Mouse (Mus musculus): ENCODE measurements at regions not wholly inside any gene's neighbourhood (a gene's known extent, or its start where the extent isn't known, plus 50 kb on each side); places are given as distances from the start of the nearest gene placed in this dataset.
"Not testable (repeated sequence)": the region's sequence is repeated elsewhere in the genome, so short reads cannot be mapped to it uniquely, and the experiment has no call there.

DNA sequence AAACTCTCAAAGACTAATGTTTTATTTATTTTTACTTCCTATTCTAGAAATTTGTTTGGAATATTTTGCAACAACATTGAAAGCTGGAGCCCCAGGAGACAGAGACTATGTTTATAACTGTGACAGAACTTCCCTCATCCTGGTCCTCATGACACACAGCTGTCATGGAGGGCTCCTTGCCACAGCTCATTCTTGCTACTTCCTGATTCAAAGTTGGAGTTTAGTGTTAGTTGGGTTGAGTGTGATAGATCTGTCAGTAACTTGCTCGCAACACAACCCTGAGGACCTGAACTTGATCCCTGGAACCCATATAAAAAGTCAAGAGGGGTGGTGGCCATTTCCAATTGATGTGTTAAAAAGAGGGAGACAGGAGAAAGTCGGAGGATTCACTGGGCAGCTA is 328.3 kb upstream of the Nox3 start:
- Histone ChIP-seq H3K27ac (ENCODE audit: low read length) (no peak overlapping the region), H3K36me3 (ENCODE audit: control insufficient read depth, insufficient read depth, low read length) (no peaks in the 10 kb centered on the region), H3K9ac (ENCODE audit: low read length) (no peak overlapping the region), H3K9me3 (replicated peaks; ENCODE audit: control insufficient read depth, low read length) (no peaks in the 10 kb centered on the region), H3K4me1 (ENCODE audit: control insufficient read depth, insufficient read depth, low read length) (no peaks in the 10 kb centered on the region), H3K4me2 (ENCODE audit: low read depth, low read length) (no peak overlapping the region), H3K27me3 (ENCODE audit: control insufficient read depth, insufficient read depth, low read length) (no peaks in the 10 kb centered on the region), H3K4me3 (replicated peaks; ENCODE audit: low read length) (no peak overlapping the region)
- ATAC-seq (ENCODE audit: insufficient read depth, low FRiP score), result no peak
- 65% methylated on average over 2 of the region's 2 CpGs for WGBS

DNA sequence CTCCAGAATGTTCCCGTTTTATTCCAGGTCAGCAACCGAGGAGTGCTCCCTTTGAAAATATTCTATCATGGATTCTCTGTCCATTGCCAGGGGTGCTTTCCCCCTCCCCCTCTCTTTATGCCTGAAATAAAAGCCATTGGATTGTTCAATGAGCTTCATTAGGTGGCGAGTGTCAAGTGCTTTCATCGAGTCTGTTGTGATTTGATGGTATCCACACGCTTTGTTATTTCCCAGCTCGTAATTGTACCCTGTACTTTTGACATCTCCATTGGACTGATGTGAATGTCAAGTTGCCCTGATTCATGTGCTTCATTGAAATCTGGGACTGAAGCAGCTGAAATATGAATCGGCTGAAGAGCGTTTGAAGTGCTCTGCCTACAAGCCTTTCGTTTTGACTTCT is 333.1 kb upstream of the Nox3 start:
- no peak overlapping the region for H3K4me3 ChIP-seq (replicated peaks; ENCODE audit: low read length)
- H3K27me3 ChIP-seq (ENCODE audit: control insufficient read depth, insufficient read depth, low read length), result no peaks in the 10 kb centered on the region
- H3K9me3 ChIP-seq (replicated peaks; ENCODE audit: control insufficient read depth, low read length), result no peaks in the 10 kb centered on the region
- no peaks in the 10 kb centered on the region for H3K4me1 ChIP-seq (ENCODE audit: control insufficient read depth, insufficient read depth, low read length)
- ATAC-seq (ENCODE audit: insufficient read depth, low FRiP score), result no peak
- no peak overlapping the region for H3K27ac ChIP-seq (ENCODE audit: low read length)
- H3K4me2 ChIP-seq (ENCODE audit: low read depth, low read length), result no peak overlapping the region
- no peaks in the 10 kb centered on the region for H3K36me3 ChIP-seq (ENCODE audit: control insufficient read depth, insufficient read depth, low read length)
- 83% methylated on average over 9 of the region's 9 CpGs for WGBS
- no peak overlapping the region for H3K9ac ChIP-seq (ENCODE audit: low read length)

DNA sequence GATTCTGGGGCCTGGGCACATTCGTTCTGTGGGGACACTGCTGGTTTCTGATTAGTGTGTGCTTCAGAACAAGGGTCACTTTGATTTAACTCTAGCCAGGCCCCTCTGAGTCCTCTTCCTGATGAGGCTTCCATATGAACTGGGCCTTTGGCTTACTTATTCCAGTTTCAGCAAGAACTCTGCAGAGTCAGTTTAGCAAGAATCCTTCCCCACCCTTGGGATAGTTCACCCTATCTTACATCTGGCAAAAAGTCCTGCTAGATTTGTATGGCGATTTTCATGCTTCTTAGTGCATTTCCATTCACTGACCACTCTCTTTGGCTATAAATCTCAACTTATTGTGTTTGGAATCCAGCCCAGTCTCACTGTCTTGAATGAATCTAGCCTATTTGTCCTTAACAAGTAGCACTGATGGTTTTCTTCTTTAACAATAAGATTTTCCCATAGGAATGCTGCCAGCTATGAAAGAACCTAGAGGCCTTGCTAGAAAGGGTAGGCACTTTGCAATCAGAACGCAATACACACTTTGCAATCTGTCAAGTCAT is 338.8 kb upstream of the Nox3 start:
- Histone ChIP-seq H3K4me1 (ENCODE audit: control insufficient read depth, insufficient read depth, low read length) (no peaks in the 10 kb centered on the region), H3K9ac (ENCODE audit: low read length) (no peak overlapping the region), H3K36me3 (ENCODE audit: control insufficient read depth, insufficient read depth, low read length) (no peaks in the 10 kb centered on the region), H3K9me3 (replicated peaks; ENCODE audit: control insufficient read depth, low read length) (no peaks in the 10 kb centered on the region), H3K27me3 (ENCODE audit: control insufficient read depth, insufficient read depth, low read length) (no peaks in the 10 kb centered on the region), H3K4me3 (replicated peaks; ENCODE audit: low read length) (no peak overlapping the region), H3K4me2 (ENCODE audit: low read depth, low read length) (no peak overlapping the region), H3K27ac (ENCODE audit: low read length) (no peak overlapping the region)
- ATAC-seq (ENCODE audit: insufficient read depth, low FRiP score), result no peak
- WGBS, result 56% methylated on average over 3 of the region's 3 CpGs

DNA sequence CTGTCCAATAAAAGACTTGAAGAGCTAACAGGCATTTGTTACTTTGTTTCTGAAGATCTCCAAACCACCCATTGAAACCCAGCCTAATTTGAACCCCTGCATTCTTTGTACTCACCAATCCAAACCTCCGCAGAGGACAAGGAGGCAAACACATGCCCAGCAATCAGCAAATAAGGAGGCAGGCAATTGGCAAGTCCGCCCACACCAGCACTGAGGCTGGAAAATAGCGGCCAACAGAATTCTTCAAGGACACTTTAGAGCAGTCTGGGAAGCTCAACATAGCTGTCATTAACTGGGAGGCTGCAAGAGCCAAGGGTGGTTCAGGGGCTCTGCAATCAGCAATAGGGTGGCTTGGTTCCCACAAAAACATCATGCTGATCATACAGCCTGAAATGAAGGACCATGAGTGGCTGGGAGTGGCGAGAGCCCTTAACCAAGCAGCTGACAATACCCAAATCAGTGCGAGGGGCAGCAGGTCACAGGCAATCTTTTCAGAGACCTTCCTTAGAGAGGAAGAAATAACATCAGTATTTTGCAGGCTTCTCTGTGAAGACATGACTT is 344.1 kb upstream of the Nox3 start:
- H3K4me3 ChIP-seq (replicated peaks; ENCODE audit: low read length), result no peak overlapping the region
- H3K4me1 ChIP-seq (ENCODE audit: control insufficient read depth, insufficient read depth, low read length), result no peaks in the 10 kb centered on the region
- 51% methylated on average over 5 of the region's 5 CpGs for WGBS
- no peak overlapping the region for H3K27ac ChIP-seq (ENCODE audit: low read length)
- H3K27me3 ChIP-seq (ENCODE audit: control insufficient read depth, insufficient read depth, low read length), result no peaks in the 10 kb centered on the region
- H3K9me3 ChIP-seq (replicated peaks; ENCODE audit: control insufficient read depth, low read length), result no peaks in the 10 kb centered on the region
- H3K4me2 ChIP-seq (ENCODE audit: low read depth, low read length), result no peak overlapping the region
- H3K9ac ChIP-seq (ENCODE audit: low read length), result no peak overlapping the region
- no peak for ATAC-seq (ENCODE audit: insufficient read depth, low FRiP score)
- no peaks in the 10 kb centered on the region for H3K36me3 ChIP-seq (ENCODE audit: control insufficient read depth, insufficient read depth, low read length)

DNA sequence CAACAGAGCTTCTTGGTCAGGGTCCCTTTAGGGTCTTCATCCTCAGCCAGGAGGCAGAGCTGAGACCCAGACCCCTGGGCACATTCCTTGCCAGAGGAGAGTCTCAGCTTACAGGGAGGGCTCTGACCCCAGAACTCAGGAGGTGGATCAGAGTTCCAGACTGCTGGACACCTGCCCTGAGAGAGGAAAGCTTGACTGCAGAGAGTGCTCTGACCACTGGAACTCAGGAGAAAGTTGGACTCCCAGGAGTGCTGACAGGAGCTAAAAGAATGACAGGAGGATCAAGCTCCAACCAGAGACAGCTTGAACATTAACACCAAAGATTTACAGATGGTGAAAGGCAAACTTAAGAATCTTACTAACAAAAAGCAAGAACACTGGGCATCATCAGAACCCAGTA is 364.1 kb upstream of the Nox3 start:
- H3K27me3 ChIP-seq (ENCODE audit: control insufficient read depth, insufficient read depth, low read length); H3K4me1 ChIP-seq (ENCODE audit: control insufficient read depth, insufficient read depth, low read length); H3K9ac ChIP-seq (ENCODE audit: low read length); H3K9me3 ChIP-seq (replicated peaks; ENCODE audit: control insufficient read depth, low read length); H3K27ac ChIP-seq (ENCODE audit: low read length); ATAC-seq (ENCODE audit: insufficient read depth, low FRiP score); H3K4me3 ChIP-seq (replicated peaks; ENCODE audit: low read length); H3K4me2 ChIP-seq (ENCODE audit: low read depth, low read length); H3K36me3 ChIP-seq (ENCODE audit: control insufficient read depth, insufficient read depth, low read length): not testable (repeated sequence)

- H3K27ac ChIP-seq (ENCODE audit: low read length), result no peak overlapping the region
- no peaks in the 10 kb centered on the region for H3K9me3 ChIP-seq (replicated peaks; ENCODE audit: control insufficient read depth, low read length)
- 65% methylated on average over 2 of the region's 2 CpGs for WGBS
- ATAC-seq (ENCODE audit: insufficient read depth, low FRiP score), result no peak
- H3K36me3 ChIP-seq (ENCODE audit: control insufficient read depth, insufficient read depth, low read length), result no peaks in the 10 kb centered on the region
- H3K27me3 ChIP-seq (ENCODE audit: control insufficient read depth, insufficient read depth, low read length), result no peaks in the 10 kb centered on the region
- H3K4me1 ChIP-seq (ENCODE audit: control insufficient read depth, insufficient read depth, low read length), result no peaks in the 10 kb centered on the region
- H3K4me2 ChIP-seq (ENCODE audit: low read depth, low read length), result no peak overlapping the region
- no peak overlapping the region for H3K4me3 ChIP-seq (replicated peaks; ENCODE audit: low read length)
- no peak overlapping the region for H3K9ac ChIP-seq (ENCODE audit: low read length)
These were observed 377.3 kb upstream of the Nox3 start for GRCm38 (mm10) chr17:4073381-4073780.

DNA sequence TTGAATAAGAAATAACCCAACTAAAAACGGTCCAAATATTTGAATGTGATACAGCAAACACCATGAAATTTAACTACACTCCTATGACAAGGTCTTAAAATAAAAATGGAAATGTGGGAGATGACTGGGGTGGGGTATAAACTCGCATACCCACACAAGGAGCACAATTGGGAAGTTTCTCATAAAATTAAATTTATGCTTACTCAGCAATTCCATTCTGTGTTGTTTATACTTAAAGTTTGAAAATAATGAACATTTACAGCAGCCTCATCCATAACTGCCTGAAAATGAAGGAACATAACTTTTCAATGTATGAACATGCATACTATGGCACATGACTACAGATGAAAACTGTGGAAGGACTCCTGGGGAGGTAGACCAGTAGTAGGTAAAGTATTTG is 384.5 kb upstream of the Nox3 start:
- Histone ChIP-seq H3K4me1 (ENCODE audit: control insufficient read depth, insufficient read depth, low read length) (no peaks in the 10 kb centered on the region), H3K4me3 (replicated peaks; ENCODE audit: low read length) (no peak overlapping the region), H3K9me3 (replicated peaks; ENCODE audit: control insufficient read depth, low read length) (no peaks in the 10 kb centered on the region), H3K4me2 (ENCODE audit: low read depth, low read length) (no peak overlapping the region), H3K27ac (ENCODE audit: low read length) (no peak overlapping the region), H3K27me3 (ENCODE audit: control insufficient read depth, insufficient read depth, low read length) (no peaks in the 10 kb centered on the region), H3K36me3 (ENCODE audit: control insufficient read depth, insufficient read depth, low read length) (no peaks in the 10 kb centered on the region), H3K9ac (ENCODE audit: low read length) (no peak overlapping the region)
- no peak for ATAC-seq (ENCODE audit: insufficient read depth, low FRiP score)
- 86% methylated on average over 2 of the region's 2 CpGs for WGBS

- Histone ChIP-seq H3K9ac (ENCODE audit: low read length) (no peak overlapping the region), H3K4me2 (ENCODE audit: low read depth, low read length) (no peak overlapping the region), H3K4me3 (replicated peaks; ENCODE audit: low read length) (no peak overlapping the region), H3K4me1 (ENCODE audit: control insufficient read depth, insufficient read depth, low read length) (no peaks in the 10 kb centered on the region), H3K9me3 (replicated peaks; ENCODE audit: control insufficient read depth, low read length) (no peaks in the 10 kb centered on the region), H3K27ac (ENCODE audit: low read length) (no peak overlapping the region), H3K27me3 (ENCODE audit: control insufficient read depth, insufficient read depth, low read length) (no peaks in the 10 kb centered on the region), H3K36me3 (ENCODE audit: control insufficient read depth, insufficient read depth, low read length) (no peaks in the 10 kb centered on the region)
- WGBS, result 85% methylated on average over 1 of the region's 1 CpGs
- ATAC-seq (ENCODE audit: insufficient read depth, low FRiP score), result no peak
These were observed 398.6 kb upstream of the Nox3 start for GRCm38 (mm10) chr17:4094621-4095020.

GRCm38 (mm10) chr17:4103321-4103720 is 407.3 kb upstream of the Nox3 start:
- Histone ChIP-seq H3K4me1 (ENCODE audit: control insufficient read depth, insufficient read depth, low read length) (no peaks in the 10 kb centered on the region), H3K4me3 (replicated peaks; ENCODE audit: low read length) (no peak overlapping the region), H3K4me2 (ENCODE audit: low read depth, low read length) (no peak overlapping the region), H3K9me3 (replicated peaks; ENCODE audit: control insufficient read depth, low read length) (no peaks in the 10 kb centered on the region), H3K9ac (ENCODE audit: low read length) (no peak overlapping the region), H3K36me3 (ENCODE audit: control insufficient read depth, insufficient read depth, low read length) (no peaks in the 10 kb centered on the region), H3K27me3 (ENCODE audit: control insufficient read depth, insufficient read depth, low read length) (no peaks in the 10 kb centered on the region), H3K27ac (ENCODE audit: low read length) (no peak overlapping the region)
- ATAC-seq (ENCODE audit: insufficient read depth, low FRiP score), result no peak
- 69% methylated on average over 3 of the region's 3 CpGs for WGBS

DNA sequence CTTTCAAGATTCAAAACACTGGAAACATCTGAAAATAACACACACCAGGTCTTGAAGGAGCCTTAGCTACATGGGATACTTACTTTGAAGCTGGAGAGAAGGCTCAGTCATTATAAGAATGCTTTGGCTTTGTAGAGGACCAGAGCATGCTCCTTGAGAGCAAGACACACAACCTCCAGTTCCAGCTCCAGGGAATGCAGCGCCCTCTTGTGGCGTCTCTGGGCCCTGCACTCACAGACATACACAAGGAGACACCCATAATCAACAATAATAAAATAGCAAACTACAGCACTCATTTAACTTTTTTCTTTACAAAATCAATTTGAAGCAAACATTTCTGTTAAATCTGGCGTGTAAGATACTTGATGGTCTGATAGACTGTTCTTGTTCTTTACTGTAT is 413.2 kb upstream of the Nox3 start:
- Histone ChIP-seq H3K9ac (ENCODE audit: low read length) (no peak overlapping the region), H3K27ac (ENCODE audit: low read length) (no peak overlapping the region), H3K4me3 (replicated peaks; ENCODE audit: low read length) (no peak overlapping the region), H3K27me3 (ENCODE audit: control insufficient read depth, insufficient read depth, low read length) (no peaks in the 10 kb centered on the region), H3K4me2 (ENCODE audit: low read depth, low read length) (no peak overlapping the region), H3K4me1 (ENCODE audit: control insufficient read depth, insufficient read depth, low read length) (no peaks in the 10 kb centered on the region), H3K9me3 (replicated peaks; ENCODE audit: control insufficient read depth, low read length) (no peaks in the 10 kb centered on the region), H3K36me3 (ENCODE audit: control insufficient read depth, insufficient read depth, low read length) (no peaks in the 10 kb centered on the region)
- no peak for ATAC-seq (ENCODE audit: insufficient read depth, low FRiP score)
- 54% methylated on average over 3 of the region's 3 CpGs for WGBS

Measured in stomach, embryonic 16.5 days (tissue).